Mouse (Mus musculus) stomach, postnatal 0 days (tissue): ENCODE results near the gene Trank1. TPM values are rescaled to one million over a fixed set of nuclear protein-coding genes. Genes with fewer than 3 reads are reported as not detected.

Source experiments
- ATAC-seq: fragments of 200-750 bp; cut with Nextera tagmentation; 2 replicates; pipeline ENCODE4 v1.8.0; 2017; ENCODE audit not compliant: low FRiP score, low TSS enrichment
- DNase-seq: peaks from one replicate; pipeline ENCODE4 v3.0.0-alpha.2; 2016; ENCODE audit warnings: low spot score
- H3K27ac ChIP-seq: fragments of 300-500 bp; sonication (generic); replicated peaks from 2 replicates; pipeline ENCODE4 v1.5.1; 2014; ENCODE audit warnings: mild to moderate bottlenecking, control low read depth
- H3K27me3 ChIP-seq: fragments of 300-500 bp; sonication (generic); 2 replicates; pipeline ENCODE4 v1.6.1; 2014; ENCODE audit warnings: low read length; ENCODE audit not compliant: control insufficient read depth, insufficient read depth
- H3K36me3 ChIP-seq: fragments of 300-500 bp; sonication (generic); 2 replicates; pipeline ENCODE4 v1.6.1; 2014; ENCODE audit warnings: low read length, mixed read lengths; ENCODE audit not compliant: control insufficient read depth, insufficient read depth
- H3K4me1 ChIP-seq: fragments of 300-500 bp; sonication (generic); replicated peaks from 2 replicates; pipeline ENCODE4 v1.6.1; 2014; ENCODE audit warnings: antibody characterized with exemption; ENCODE audit not compliant: control insufficient read depth, insufficient read depth
- H3K4me2 ChIP-seq: fragments of 300-500 bp; sonication (generic); replicated peaks from 2 replicates; pipeline ENCODE4 v1.6.1; 2014; ENCODE audit warnings: low read depth, mild to moderate bottlenecking, control low read depth, moderate library complexity
- H3K4me3 ChIP-seq: fragments of 300-500 bp; sonication (generic); 2 replicates; pipeline ENCODE4 v1.5.1; 2014; ENCODE audit warnings: low read depth, low read length, control low read depth
- H3K9ac ChIP-seq: fragments of 300-500 bp; sonication (generic); 2 replicates; pipeline ENCODE4 v1.6.1; 2014; ENCODE audit warnings: mild to moderate bottlenecking, low read length, control low read depth, mixed read lengths
- H3K9me3 ChIP-seq: fragments of 300-500 bp; sonication (generic); 2 replicates; pipeline ENCODE4 v1.6.1; 2016; ENCODE audit warnings: low read length; ENCODE audit not compliant: control insufficient read depth
- CTCF ChIP-seq: IDR thresholded peaks from 2 replicates; pipeline ENCODE4 v1.5.1; 2016; ENCODE audit warnings: antibody characterized with exemption, low read depth, mild to moderate bottlenecking, moderate library complexity
- EP300 ChIP-seq: optimal IDR thresholded peaks from 2 replicates; pipeline ENCODE3; 2016; ENCODE audit warnings: antibody characterized with exemption
- WGBS: fragments of 180-500 bp; shearing (Covaris S2); extraction: QIAGEN DNeasy Blood & Tissue Kit; methylation state at CpG from one replicate; pipeline ENCODE4 v1.1.7; 2014; 5-methylcytosine and 5-hydroxymethylcytosine counted together
- polyA plus RNA-seq: library from polyadenylated mRNA; unstranded; fragments of >200 nt; fragmentation: Nextera tagmentation; extraction: Ambion mirVana; gene quantifications from 2 replicates; pipeline ENCODE4 v1.2.1, GENCODE M21; 2015

Trank1 gene
- polyA plus RNA-seq, 1 experiment from 2014 or later, result 0.16 TPM

GRCm38 (mm10) chr9:111408012-111408411, 96.5 kb downstream of the Trank1 start:
- DNase-seq, result no peak

DNA sequence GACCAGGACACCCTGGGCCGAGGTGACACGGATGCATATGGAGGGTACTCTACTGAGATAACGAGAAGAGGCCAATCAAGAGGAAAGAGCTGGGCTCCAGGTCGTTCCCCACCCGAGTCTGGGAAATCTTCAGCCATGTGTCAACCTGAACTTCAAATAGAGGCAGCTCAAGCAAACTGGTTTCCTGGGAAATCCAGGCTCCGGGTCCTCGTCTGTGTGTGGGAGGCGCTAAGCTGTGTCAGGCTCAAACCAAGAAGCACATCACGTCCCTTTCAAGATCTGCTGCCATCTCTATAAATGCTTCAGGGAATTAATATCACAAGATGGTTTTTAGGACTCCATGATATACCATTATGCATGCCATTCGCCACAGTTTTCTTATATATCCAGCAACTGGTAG, 96.9 kb downstream of the Trank1 start:
- no peak overlapping the region for H3K4me2 ChIP-seq
- TF ChIP-seq EP300, result no peak
- TF ChIP-seq CTCF, result no peak
- no peak overlapping the region for H3K27ac ChIP-seq
- H3K4me1 ChIP-seq, result no peaks in the 10 kb centered on the region
- DNase-seq, result no peak
- no peaks in the 10 kb centered on the region for H3K36me3 ChIP-seq
- ATAC-seq, result no peak
- no peaks in the 10 kb centered on the region for H3K27me3 ChIP-seq
- no peak overlapping the region for H3K4me3 ChIP-seq
- no peak overlapping the region for H3K9ac ChIP-seq
- H3K9me3 ChIP-seq, result no peaks in the 10 kb centered on the region
- 73% methylated on average over 10 of the region's 10 CpGs for whole genome bisulfite sequencing

More at GRCm38 (mm10) chr9:111408012-111408411, 96.5 kb downstream of the Trank1 start:
- H3K4me3 ChIP-seq, result no peak overlapping the region
- 41% methylated on average over 6 of the region's 6 CpGs for WGBS
- H3K36me3 ChIP-seq, result no peaks in the 10 kb centered on the region
- H3K9me3 ChIP-seq, result no peaks in the 10 kb centered on the region
- no peak overlapping the region for H3K27ac ChIP-seq
- no peaks in the 10 kb centered on the region for H3K4me1 ChIP-seq
- no peak for ATAC-seq
- H3K27me3 ChIP-seq, result no peaks in the 10 kb centered on the region
- no peak overlapping the region for H3K9ac ChIP-seq
- TF ChIP-seq EP300, result no peak
- TF ChIP-seq CTCF, result no peak
- no peak overlapping the region for H3K4me2 ChIP-seq

DNA sequence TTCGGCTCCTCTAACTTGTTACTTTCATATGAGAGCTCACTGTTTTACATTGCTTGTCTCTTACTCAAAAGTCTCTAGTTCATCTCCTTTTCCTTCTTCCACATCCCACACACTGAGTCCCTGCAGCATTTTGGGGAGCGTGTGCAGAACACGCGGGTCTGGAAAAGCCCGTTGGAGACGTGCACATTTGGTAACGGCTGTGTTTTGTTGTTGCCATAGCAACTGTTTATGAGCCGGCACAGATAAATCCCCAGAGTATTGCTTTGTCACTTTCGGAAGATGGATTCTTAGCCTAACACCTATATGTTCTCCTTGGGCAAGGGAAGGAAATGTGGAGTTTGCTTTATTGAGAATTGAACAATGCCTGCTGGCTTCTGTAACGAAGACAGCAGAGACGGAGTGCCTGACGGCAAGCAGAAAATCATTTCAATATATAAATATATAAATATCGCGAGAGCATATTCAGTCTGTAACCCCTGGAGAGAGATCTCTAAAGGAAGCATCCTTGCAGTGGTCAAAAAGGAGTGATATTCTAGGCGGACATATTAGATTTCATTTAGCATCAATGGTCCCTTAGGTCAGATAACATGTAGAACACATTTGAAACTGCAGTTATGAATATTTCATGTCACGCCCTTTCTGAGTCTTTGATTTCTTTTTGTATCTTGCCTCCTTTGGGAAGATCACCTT, 101.1 kb downstream of the Trank1 start:
- H3K27me3 ChIP-seq, result no peaks in the 10 kb centered on the region
- no peak overlapping the region for H3K4me3 ChIP-seq
- H3K9ac ChIP-seq, result no peak overlapping the region
- H3K27ac ChIP-seq, result no peak overlapping the region
- no peak for ATAC-seq
- no peaks in the 10 kb centered on the region for H3K4me1 ChIP-seq
- 64% methylated on average over 16 of the region's 16 CpGs for WGBS
- no peak for DNase-seq
- H3K9me3 ChIP-seq, result no peaks in the 10 kb centered on the region
- no peaks in the 10 kb centered on the region for H3K36me3 ChIP-seq
- no peak for TF ChIP-seq EP300
- TF ChIP-seq CTCF, result no peak
- H3K4me2 ChIP-seq, result no peak overlapping the region

DNA sequence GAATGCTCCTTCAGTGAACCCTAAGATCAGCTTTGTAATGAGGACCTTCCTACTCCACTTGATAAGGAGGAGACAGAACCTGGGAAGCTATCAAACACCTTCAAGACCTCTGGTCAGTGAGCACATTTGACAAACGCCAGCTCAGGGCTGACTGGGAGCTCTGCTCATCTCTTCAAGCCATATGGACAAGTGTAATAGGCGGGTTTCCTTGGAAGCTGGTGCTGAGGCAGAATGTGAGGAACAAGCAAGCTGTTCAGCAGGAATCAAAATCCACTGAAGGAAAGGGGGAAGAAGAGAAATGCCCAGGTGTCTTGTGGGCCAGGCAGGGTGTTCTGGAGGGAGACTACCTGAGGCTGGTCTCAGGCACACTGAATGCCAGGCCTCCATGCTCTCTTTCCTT, 110.3 kb downstream of the Trank1 start:
- no peak for ATAC-seq
- H3K4me1 ChIP-seq, result no peaks in the 10 kb centered on the region
- DNase-seq, result no peak
- no peaks in the 10 kb centered on the region for H3K9me3 ChIP-seq
- no peak overlapping the region for H3K4me2 ChIP-seq
- H3K4me3 ChIP-seq, result no peak overlapping the region
- no peaks in the 10 kb centered on the region for H3K36me3 ChIP-seq
- no peak overlapping the region for H3K9ac ChIP-seq
- H3K27ac ChIP-seq, result no peak overlapping the region
- 70% methylated on average over 2 of the region's 2 CpGs for WGBS
- TF ChIP-seq CTCF (no peak), EP300 (no peak)
- no peaks in the 10 kb centered on the region for H3K27me3 ChIP-seq

DNA sequence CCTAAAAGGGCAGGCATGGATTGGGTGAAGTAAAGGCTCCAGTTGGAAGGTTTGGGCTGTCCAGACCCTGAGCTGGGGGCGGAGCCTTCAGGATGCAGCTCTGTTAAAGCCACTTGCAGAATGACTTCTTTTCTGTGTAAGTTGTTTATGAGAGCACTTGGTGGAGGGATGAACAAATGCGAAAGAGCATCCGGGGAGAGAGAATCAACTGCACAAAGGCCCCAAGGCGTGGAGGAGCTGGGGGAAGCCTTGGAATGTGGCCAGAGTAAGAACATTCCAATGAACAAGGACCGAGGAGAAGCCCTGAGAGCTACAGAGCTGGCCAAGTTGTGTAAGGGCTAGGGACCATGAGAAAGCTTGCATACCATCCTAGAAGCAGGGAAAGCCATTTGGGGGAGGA, 111.0 kb downstream of the Trank1 start:
- DNase-seq (no peak), ATAC-seq (no peak)
- Histone ChIP-seq H3K27ac (no peak overlapping the region), H3K4me3 (no peak overlapping the region), H3K9ac (no peak overlapping the region), H3K9me3 (no peaks in the 10 kb centered on the region), H3K36me3 (no peaks in the 10 kb centered on the region), H3K4me1 (no peaks in the 10 kb centered on the region), H3K4me2 (no peak overlapping the region), H3K27me3 (no peaks in the 10 kb centered on the region)
- 40% methylated on average over 5 of the region's 5 CpGs for WGBS
- TF ChIP-seq EP300 (no peak), CTCF (no peak)

DNA sequence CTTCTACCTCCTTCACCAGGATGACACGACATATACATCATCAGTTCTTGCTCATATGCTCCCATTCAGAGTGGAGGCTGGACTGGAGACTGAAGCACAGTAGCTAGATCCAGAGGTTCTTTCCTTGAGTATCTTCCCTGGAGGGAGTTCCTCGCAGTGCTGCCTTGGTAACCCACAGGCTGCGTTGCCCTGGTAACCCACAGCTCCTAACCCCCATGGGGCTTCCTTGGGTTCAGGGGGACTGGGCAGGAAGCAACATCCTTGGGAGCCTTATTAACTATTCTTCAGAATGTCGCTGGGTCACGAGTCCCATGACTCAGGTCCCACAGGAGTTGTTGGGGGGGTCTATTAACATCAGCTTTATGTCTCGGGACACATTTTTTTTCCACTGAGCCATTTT, 113.6 kb downstream of the Trank1 start:
- ATAC-seq (no peak), DNase-seq (no peak)
- no peaks in the 10 kb centered on the region for H3K4me1 ChIP-seq
- H3K9ac ChIP-seq, result no peak overlapping the region
- TF ChIP-seq CTCF (no peak), EP300 (no peak)
- no peaks in the 10 kb centered on the region for H3K36me3 ChIP-seq
- H3K27me3 ChIP-seq, result no peaks in the 10 kb centered on the region
- H3K4me3 ChIP-seq, result no peak overlapping the region
- H3K9me3 ChIP-seq, result no peaks in the 10 kb centered on the region
- H3K27ac ChIP-seq, result no peak overlapping the region
- H3K4me2 ChIP-seq, result no peak overlapping the region
- WGBS, result 72% methylated on average over 6 of the region's 6 CpGs
